In genomic region chr14:103717516-103717915, GRCm38 (mm10) we compare ENCODE assay signal across 8 mouse cellular contexts.
A peak's percentile ranks its signal among the peaks of the same experiment; 100 is the strongest.
DNase-seq lines count a peak whose midpoint lies in the region; ATAC-seq and TF ChIP-seq lines count a peak whose summit lies in the region.
"Had no signal": no experiment of that assay in that cellular context is flagged by ENCODE, and none has a peak within 500 bp of the region (broad histone marks: within the 10 kb centered on the region; RNA-seq: fewer than 3 reads in every experiment).

No protein-coding gene starts in this region.

- no peak overlapping the region for H3K4me3 ChIP-seq in lung, postnatal 0 days (ENCODE audit: low read depth, low read length)
- H3K4me3 ChIP-seq: midbrain, embryonic 12.5 days had no signal

- ATAC-seq in CD4-positive, CD25-positive, alpha-beta regulatory T cell, adult 4 months = peak; percentile 22
- ATAC-seq in lung, postnatal 0 days = no peak

- DNase-seq in kidney, adult 18-20 months = peak; percentile 25
- DNase-seq in kidney, adult 8-10 months = no peak
- DNase-seq in A20 (ENCODE audit: low read depth, low spot score) = peak; percentile 63
- peak; percentile 16 for DNase-seq in lung, postnatal 0 days (ENCODE audit: low spot score)
- DNase-seq in layer of hippocampus, postnatal 36 days = no peak
- no peak for DNase-seq in right cerebral cortex, postnatal 36 days (ENCODE audit: low spot score in 2 of 2)

- H3K9me3 ChIP-seq in lung, postnatal 0 days (ENCODE audit: low read length) = no peaks in the 10 kb centered on the region
- H3K9me3 ChIP-seq: midbrain, embryonic 12.5 days had no signal

- H3K27ac ChIP-seq in lung, postnatal 0 days (ENCODE audit: low read length) = no peak overlapping the region
- H3K27ac ChIP-seq: midbrain, embryonic 12.5 days had no signal

- TF ChIP-seq CTCF in lung, postnatal 0 days (IDR thresholded peaks at IDR 0.05) = peak; percentile 73

- no peaks in the 10 kb centered on the region for H3K36me3 ChIP-seq in lung, postnatal 0 days (ENCODE audit: insufficient read depth, low read length)
- H3K36me3 ChIP-seq: midbrain, embryonic 12.5 days had no signal

- 41% methylated on average over 5 of the region's 5 CpGs for WGBS in lung, postnatal 0 days

- H3K4me1 ChIP-seq in lung, postnatal 0 days (ENCODE audit: insufficient read depth, low read depth, low read length) = no peaks in the 10 kb centered on the region

- TF ChIP-seq EP300 in lung, postnatal 0 days (IDR thresholded peaks at IDR 0.05) = no peak

- no peak overlapping the region for H3K9ac ChIP-seq in lung, postnatal 0 days (replicated peaks; ENCODE audit: low read depth)
- H3K9ac ChIP-seq: midbrain, embryonic 12.5 days had no signal

- no peaks in the 10 kb centered on the region for H3K27me3 ChIP-seq in lung, postnatal 0 days (replicated peaks; ENCODE audit: insufficient read depth, low read length)
- H3K27me3 ChIP-seq: midbrain, embryonic 12.5 days had no signal

- H3K4me2 ChIP-seq in lung, postnatal 0 days (replicated peaks; ENCODE audit: low read depth, low read length) = no peak overlapping the region
- H3K4me2 ChIP-seq: midbrain, embryonic 12.5 days had no signal

Comparison
In these comparisons a context has a peak if more than half of its experiments do, and no peak if none do; other contexts are left out.
1. DNase-seq: peak in kidney, adult 18-20 months (single experiment), A20 (single experiment) and lung, postnatal 0 days (single experiment); none in kidney, adult 8-10 months (0 of 2), layer of hippocampus, postnatal 36 days (0 of 2) and right cerebral cortex, postnatal 36 days (0 of 2).